Mouse (Mus musculus) c-Kit-positive CD71-positive TER-119-negative erythroid progenitor cells, embryonic 14.5 days (primary cell): Measurements from ENCODE around the gene Luc7l3.

Experiments used
- DNase-seq: peaks from one replicate; pipeline ENCODE4 v3.0.0-alpha.2; 2013; ENCODE audit warnings: low read depth

The Luc7l3 gene

DNA sequence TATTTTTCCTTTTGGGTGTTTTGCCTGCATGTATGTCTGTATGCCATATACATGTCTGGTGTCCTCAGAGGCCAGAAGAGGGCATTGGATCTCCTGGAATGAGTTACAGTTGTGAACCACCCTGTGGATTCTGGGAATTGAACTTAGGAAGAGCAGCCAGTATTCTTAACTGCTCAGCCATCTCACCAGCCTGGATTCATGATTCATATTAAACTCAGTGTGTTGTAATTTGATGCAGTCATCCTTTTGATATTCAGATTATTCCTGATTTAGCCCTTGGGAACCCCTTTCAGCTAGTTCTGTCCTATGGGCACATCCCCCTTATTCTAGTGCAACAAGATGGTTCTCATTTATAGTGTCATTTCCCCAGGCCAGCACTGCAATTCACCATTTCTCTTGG lies 14.8 kb upstream of the Luc7l3 start:
- no peak for DNase-seq

DNA sequence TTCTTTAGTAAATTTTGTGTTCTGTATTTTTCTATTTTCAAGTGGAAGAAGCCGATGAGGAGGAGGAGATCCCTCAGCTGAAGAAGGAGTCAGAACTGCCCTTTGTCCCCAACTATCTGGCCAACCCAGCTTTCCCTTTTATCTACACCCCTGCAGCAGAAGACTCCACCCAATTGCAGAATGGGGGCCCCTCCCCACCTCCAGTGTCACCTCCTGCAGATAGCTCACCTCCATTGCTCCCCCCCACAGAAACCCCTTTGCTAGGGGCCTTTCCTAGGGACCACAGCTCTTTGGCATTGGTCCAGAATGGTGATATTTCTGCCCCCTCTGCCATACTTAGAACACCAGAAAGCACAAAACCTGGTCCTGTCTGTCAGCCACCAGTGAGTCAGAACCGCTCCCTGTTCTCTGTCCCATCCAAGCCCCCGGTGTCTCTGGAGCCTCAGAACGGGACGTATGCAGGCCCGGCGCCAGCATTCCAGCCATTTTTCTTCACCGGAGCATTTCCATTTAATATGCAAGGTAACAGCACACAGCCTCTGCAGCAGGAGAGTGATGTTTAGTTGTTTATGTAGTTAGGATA lies 12.7 kb upstream of the Luc7l3 start:
- peak; percentile 65 for DNase-seq

DNA sequence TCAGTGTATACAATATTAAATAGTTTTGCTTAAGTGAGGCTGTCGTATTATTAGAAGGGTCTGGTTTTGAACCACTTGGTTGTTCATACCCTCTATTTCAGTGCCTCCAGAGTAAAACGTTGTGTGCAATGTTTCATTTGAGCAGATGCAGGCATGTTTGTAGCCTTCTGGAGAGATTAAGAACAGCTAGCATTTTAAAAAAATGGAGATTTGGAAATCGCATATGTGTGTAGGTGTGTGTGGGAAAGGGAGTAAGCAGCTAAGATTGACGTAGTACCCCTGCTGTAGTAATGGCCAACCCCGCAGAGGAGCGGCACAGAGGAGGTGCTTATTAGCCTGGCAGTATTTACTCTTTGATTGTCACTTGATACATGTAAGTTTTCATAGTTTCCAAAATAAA lies 10.9 kb upstream of the Luc7l3 start:
- no peak for DNase-seq

DNA sequence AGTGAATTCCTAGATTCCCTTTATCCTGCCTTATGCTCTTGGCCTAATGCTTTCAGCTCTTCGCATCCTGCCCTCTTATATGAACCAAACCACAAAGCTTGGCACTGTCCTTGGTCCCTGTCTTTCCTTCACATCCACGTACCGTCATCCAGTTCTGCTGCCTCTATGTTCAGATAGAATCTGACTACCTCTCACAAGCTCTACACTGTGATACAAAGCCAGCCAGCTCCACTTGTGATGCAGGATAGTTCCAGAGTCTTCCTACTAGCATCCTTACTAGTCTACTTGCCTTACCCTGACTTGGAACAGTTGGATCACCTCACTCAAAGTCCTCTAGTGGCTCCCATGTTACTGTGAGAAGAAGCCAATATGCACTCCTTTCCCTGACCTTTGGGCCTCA lies 8.4 kb upstream of the Luc7l3 start:
- no peak for DNase-seq

DNA sequence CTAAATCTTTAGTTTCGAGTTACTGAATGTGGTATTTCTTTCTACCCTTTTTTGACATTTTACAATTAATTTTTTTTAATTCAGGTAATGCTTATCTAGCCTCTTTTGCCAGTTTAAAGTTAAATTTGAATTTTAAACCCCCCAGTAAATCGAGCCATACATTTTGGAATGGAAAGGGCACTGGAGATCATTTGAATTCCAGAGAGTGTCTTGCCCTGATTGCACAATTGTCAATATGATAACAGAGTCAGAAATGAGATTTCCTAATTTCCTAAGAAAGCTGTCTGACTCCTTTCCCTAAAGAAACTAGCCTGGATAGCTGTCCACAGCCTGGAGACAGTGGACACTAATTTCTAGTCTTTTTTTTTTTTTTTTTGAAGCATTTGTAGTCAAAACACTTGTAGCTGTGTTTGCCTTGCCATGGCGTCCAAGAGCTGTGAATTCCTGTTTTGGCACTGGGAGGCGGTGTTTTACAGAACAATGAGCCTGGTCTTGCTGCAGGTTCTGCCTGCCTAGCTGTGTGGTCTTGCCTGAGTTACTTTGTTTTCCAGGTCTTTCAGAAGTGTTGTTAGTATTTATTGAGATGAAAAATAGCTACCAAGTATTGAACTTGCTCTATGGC lies 7.6 kb upstream of the Luc7l3 start:
- no peak for DNase-seq

DNA sequence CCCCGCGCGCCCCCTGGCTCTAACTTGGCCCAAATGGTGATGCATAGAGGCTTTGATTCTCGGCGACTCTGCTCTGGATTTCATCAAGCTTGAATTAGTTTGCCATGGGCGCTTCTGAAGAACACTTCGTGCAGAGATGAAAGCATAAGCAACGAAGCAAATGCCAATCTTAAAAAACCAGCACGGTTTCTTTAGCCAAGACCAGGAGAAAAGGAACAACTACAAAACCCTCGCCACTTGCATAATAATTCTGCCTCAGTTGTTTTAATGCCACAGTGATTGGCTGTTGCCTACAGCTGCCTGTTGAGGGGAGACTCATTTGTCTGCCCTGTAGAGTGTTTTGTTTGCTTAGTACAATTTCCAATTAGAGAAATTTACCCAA lies 6.8 kb upstream of the Luc7l3 start:
- DNase-seq = no peak

DNA sequence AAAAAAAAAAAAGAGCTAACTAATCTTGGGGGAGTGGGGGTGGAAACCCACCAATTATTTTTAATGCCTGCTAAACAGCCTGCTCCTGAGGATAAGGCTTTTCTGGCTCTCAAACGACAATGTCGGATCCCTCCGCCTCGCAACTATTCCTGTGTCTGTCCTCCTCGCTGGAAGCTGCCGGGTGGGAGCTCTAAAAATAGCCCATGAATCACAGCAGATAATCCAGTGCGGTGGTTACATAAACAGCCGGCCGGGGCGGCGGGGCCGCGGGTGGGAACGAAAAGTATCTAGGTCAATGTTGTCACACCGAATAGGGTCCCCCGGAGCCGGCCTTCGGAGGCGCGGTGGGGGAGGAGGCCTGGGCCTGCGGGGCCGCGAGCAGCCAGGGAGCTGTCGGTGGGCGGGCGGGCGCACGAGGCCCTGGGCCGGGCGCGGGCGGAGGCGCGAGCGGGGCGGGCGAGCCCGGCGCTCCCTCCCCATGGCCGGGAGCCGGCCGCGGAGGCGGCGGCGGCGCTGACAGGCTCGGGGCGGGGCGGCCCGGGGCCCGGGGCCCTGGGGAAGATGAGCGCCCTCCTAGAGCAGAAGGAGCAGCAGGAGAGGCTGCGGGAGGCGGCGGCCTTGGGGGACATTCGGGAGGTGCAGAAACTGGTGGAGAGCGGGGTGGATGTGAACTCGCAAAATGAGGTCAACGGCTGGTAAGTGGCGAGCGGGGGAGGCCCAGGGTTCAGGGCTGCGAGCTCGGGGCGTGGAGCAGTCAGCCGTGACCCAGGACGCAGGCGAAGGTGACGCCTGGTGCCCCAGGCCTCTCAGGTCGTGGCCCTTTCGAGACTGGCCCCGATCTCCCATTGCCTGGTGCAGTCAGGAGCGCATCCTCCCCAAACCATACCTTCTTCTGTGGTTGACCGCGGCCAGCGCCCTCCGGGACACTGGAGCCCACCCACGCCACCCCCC lies 6.2 kb upstream of the Luc7l3 start, which contains the start of gene Ankrd40:
Gene Ankrd40, plus strand, starts transcription at position 309 of the 951 bp plus-strand sequence.
- peak; percentile 72 for DNase-seq

DNA sequence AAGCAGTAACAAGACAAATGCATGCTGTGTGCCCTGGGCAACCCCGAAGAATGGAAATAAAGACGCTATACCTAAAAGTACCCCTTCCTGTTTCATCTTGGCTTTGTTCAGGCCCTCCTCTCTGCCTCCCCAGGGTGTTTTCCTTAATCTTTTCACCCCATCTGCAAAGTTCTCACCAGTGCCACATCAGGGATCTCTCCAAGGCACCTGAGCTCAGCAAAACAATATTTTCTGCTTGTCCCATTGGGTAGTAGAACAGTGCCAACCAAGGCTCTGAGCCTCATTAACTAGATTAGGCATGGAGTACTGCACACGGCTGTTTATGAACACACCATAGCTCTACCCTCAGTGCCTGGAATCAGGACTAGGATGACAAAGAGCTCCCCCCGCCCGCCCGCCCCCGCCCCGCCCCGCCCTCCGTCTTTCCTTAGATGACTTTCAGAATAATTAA lies 5.2 kb upstream of the Luc7l3 start:
- DNase-seq = no peak

DNA sequence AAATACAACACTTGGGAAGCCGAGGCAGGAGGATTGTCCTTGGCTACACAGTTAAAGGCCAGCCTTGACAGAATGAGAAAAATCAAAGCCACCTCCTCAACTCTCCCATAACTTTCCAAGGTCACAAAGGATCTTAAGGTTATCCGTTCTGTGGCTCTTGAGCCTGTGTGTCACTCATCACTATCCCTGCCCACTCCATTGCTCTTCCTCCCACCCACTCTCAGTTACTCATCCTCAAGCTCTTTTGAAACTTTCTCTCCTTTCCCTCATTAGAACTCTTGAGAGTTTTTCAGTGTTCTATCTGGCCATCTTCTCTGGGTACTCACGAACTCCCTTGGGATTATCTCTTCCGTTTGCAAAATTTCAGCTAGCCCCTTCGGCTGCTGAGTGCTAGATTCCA lies 2.8 kb upstream of the Luc7l3 start:
- DNase-seq = no peak

DNA sequence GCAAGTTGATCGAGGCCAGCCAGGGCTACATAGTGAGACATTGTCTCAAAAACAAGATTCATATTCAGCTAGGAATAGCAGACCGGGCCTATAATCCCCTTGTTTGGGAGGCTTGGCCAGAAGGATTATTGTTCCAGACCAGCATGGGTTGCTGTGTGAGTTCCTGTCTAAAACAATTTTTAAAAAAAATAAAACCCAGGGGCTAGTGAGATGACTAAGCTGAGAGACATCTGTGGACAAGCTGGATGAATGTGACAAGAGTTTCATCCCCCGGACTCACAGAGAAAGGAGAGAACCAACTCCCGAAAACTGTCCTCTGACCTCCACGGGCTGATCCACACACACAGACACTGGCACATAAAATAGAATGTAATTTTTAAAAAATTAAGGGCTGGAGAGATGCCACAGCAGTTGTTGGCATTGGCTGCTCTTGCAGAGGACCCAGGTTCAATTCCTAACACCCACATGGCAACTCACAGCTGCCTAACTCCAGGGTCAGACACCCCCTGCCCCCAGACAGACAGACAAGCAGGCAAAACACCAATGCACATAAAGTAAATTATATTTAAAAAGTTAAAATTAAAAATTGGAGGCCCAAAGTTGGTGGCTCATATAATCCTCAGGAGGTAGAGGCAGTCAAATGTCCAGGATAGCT lies 1.6 kb upstream of the Luc7l3 start:
- no peak for DNase-seq

DNA sequence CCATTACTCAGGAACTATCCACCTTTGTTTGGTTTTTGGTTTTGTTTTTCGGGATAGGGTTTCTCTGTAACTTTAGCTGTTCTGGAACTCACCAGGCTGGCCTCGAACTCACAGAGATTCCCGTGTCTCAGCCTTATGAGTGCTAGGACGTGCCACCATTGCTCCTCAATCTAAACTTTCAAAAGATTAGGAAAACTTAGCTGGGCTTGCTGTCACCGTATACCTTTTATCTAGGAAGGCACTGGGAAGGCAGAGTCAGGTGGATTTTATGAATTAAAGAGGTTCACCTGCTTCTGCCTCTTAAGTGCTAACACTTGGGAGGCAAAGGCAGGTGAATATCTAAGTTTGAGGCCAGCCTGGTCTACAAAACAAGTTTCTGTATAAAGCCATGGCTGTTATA lies 848 bp upstream of the Luc7l3 start:
- no peak for DNase-seq

DNA sequence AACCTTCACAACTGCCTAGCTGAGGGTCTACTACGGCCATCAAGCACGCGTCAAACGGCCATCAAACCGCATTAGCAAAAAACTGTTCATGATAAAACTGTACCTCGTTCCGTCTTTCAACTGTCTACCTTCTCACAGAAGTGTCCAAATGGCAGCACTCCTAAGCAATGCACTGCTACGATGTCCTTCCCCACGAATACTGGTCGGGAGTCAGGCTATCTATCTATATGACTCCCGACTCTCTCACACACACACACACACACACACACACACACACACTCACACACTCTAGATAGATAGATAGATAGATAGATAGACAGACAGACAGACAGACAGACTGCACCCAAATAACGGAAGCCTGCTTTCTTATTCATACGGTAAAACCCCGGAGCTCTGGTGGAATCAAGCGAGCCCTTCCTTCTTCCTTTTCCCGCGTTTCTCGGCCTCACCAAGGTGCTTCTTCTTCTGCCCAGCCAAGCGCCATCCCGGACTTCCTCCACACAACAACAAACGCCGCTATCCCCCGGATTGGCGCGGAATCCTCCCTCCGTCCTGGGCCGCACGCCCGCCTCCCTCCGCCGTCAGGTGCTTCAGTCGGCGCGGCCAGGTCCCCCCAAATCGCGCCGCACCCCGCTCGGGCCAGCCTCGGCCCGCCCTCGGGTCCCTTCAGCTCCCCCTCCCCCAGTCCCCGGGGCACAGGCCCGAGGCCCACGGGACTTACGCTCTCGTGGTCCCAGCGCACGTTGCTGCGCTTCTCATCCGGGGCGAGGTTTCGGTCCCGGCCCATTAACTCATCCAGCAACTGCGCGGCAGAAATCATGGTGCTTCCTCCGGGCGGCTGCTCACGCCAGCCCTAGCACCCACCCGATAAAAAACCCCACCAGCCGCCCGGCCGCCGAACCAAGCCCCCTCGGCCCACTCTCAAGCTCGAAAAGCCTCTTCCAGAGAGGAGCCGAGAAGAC lies 538 bp downstream of the Luc7l3 start:
- DNase-seq = no peak

DNA sequence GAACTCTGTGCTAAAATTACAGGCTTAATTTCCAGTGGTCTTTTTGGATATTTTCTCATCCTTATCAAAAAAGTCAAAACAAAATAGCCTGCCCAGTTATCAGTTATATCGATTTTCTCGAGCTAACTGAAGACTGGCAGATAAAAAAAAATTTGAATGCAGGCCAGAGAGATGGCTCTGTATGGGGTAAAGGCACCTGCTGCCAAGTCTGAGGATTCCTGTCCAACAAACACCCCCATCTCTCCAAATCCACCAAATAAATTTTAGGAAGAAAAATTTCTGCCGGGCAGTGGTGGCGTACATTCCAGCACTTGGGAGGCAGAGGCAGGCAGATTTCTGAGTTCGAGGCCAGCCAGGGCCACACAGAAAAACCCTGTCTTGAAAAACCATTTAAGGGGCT lies 3.7 kb downstream of the Luc7l3 start:
- DNase-seq = no peak

DNA sequence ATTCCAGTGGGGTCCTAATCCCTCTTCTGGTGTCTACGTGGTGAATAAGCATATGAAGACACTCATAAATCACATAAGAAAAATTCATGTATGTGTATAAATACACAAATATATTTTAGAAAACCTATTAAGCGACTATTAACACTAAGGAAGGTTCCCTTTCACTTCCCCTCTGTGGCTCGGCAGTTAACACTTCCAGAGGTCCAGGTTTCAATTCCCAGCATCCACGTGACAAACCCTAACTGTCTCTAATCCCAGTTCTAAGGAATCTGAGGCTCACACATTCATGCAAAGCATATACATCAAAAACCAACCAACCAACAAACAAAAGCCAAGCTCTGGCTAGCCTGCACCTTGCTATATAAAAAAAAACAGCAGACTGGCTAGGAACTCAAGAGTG lies 4.3 kb downstream of the Luc7l3 start:
- no peak for DNase-seq

DNA sequence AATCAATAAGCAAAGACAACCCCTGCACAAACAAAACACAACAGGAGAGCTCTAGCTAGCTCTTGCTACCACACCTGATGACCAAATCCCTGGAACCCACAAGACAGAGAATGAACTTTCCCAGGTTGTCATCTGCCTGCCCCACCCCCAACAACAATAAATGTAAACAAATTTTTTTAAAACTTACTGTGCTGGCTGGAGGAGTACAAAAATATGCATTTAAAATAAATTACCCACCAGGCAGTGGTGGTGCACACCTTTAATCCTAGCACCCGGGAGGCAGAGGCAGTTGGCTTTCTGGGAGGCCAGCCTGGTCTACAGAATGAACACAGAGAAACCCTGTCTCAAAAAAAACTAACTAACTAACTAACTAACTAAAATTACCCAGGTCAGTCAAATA lies 4.8 kb downstream of the Luc7l3 start:
- DNase-seq = no peak

DNA sequence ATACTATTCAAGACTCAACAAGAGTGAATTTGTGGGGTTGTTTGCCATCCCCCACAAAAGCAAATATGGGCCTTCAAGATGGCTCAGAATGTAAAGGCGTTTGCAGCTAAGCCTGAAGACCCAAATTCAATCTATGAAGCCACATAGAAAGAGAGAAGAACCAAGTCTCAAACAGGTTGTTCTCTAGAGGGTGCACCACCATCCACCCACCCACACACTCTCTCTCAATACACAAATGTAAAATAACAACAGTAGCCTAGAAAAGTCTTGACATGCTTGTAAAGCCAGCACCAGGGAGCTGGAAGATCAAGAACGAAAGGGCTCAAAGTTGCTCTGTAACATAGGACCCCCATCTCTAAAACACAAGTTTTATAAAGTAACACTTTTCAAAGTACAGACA lies 5.3 kb downstream of the Luc7l3 start:
- DNase-seq = no peak

DNA sequence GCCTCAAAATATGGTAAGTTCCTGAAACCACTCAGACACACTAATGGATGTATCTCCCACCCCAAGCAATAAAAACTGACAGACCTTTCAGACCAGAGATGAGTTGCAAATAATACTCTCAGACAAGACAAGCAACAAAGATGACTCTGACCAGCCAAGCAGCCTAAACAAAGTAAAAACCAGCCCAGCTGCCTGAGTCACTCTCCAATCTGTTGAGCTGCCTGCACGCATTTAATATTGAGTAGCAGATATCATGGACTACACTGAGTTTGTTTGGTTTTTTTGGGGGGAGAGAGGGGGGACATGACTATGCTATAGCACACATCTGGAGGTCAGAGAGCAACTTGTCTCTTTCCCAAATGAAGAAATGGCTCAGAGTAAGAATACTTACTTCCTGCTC lies 6.5 kb downstream of the Luc7l3 start:
- no peak for DNase-seq

DNA sequence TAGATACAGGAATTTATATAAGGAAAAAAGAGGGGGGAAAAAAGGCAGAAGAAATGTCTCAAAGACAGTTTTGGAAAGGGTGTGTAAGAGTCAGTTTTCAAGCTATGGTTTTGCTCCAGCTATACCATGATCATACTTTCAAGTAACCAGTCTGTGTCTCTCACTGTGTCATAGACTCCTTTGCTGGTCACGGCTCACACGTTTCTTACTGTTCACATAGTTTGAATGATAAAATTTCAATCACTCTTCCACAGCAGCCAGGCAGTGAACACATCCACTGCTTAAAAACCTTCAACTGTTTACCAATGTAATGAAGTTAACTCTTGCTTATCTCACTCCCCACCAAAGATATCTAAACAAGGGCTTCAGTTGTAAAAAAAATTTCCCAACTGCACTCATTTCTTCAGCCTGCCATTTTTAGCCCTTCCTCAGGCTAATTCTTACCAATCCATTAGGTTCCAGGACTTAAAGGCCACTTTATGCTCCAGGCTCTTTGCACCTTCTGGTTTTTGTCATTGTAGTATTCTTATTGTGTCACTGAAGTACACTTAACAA lies 7.6 kb downstream of the Luc7l3 start:
- no peak for DNase-seq

DNA sequence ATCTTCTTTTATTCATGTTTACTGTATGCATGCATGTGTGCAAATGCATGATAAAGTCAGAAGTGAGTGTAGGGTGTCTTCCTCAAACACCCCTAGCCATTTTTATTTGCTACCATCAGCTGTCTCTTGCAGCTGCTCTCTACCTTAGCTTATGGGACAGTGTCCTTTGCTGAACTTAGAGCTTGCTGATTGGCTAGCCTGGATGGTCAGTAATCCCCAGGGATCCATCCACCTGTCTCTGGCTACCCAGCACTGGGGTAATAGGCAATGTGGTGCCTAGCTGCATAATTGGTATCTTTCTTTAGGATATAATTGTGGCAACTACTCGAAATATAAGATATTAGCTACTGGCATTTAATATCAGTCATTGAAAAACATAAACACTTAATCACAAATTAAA lies 9.1 kb downstream of the Luc7l3 start:
- no peak for DNase-seq

DNA sequence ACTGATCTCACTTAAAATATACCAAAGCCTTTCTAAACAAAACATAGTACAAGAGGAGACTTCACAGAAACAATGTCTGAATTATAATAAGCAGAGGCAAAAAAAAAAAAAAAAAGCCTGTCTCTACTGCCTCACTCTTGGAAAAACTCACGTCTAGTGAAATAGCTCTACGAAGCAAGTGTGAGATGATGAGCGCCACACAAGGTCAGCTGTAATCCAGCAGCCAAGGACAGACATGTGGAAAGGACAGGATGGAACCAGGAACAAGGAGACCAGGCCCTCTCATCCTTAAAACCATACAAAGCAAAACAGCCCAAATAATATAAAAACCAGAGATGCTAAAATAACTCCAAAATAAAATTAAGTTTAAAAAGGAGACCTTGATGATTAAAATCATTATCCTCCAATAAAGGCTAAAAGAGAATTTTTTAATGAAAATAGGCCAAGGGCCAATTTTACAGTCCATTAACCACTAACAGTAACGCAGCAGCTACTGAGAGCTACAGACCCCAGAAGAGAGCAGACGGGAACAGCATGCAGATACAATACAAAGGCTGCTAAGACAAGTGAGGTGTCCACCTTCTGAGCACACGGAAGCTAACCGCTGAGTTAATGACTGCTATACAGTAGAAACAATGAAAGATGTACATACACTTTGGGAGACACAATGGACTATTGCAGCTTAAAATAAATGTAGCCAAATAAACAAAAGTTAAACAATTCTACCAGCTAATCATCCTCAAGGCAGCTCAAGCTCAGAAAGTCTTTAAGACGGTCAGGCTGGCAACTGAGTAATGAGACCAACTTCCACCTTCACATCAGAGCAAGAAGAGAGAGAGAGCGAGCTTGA lies 26.6 kb downstream of the Luc7l3 start:
- no peak for DNase-seq
